In the genomic region with DNA sequence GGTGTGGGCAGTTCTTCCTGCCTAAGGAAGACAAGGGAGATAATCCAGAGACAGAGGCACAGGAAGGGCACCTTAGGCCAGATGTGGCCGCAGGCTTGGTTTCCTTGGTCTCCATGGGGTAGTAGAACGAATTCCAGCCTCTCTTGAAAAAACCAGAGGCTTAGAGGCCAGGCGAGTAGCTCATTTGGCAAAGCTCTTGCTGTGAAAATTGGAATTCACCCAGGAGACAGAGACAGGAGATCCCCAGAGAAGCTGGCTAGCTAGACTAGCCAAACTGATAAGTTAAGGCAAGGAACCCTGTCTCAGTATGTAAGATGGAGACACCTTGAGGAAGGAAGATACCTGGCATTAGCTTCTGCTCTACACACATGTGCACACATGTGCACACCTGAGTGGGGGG, we compare ENCODE assay signal across 13 mouse cellular contexts. TPM values are rescaled to one million over a fixed set of nuclear protein-coding genes. Genes with fewer than 3 reads are reported as not detected.
A peak's percentile ranks its signal among the peaks of the same experiment; 100 is the strongest.
DNase-seq lines count a peak whose midpoint lies in the region; ATAC-seq lines count a peak whose summit lies in the region.
"Had no signal": no experiment of that assay in that cellular context is flagged by ENCODE, and none has a peak within 500 bp of the region (broad histone marks: within the 10 kb centered on the region; RNA-seq: fewer than 3 reads in every experiment).

No protein-coding gene starts in this region.

- H3K36me3 ChIP-seq in heart, embryonic 15.5 days: peaks cover 93% of the 10 kb centered on the region
- peaks cover 43% of the 10 kb centered on the region for H3K36me3 ChIP-seq in heart, embryonic 11.5 days (ENCODE audit: control insufficient read depth, insufficient read depth, low read length)
- peaks cover 72% of the 10 kb centered on the region for H3K36me3 ChIP-seq in limb, embryonic 15.5 days
- peaks cover 54% of the 10 kb centered on the region for H3K36me3 ChIP-seq in limb, embryonic 10.5 days
- H3K36me3 ChIP-seq in midbrain, embryonic 15.5 days (replicated peaks): peaks cover 20% of the 10 kb centered on the region

- peaks cover 14% of the 10 kb centered on the region for H3K4me1 ChIP-seq in heart, embryonic 15.5 days (replicated peaks)
- H3K4me1 ChIP-seq in heart, embryonic 11.5 days (ENCODE audit: control insufficient read depth, insufficient read depth, low read length): peaks cover 11% of the 10 kb centered on the region
- peaks cover 14% of the 10 kb centered on the region for H3K4me1 ChIP-seq in limb, embryonic 15.5 days
- H3K4me1 ChIP-seq in limb, embryonic 10.5 days: peaks cover 23% of the 10 kb centered on the region
- H3K4me1 ChIP-seq in midbrain, embryonic 15.5 days: peaks cover 30% of the 10 kb centered on the region

- no peak overlapping the region for H3K9ac ChIP-seq in heart, embryonic 15.5 days
- no peak overlapping the region for H3K9ac ChIP-seq in heart, embryonic 11.5 days (ENCODE audit: low read depth, low read length)
- H3K9ac ChIP-seq in limb, embryonic 15.5 days: no peak overlapping the region
- peak overlapping the region; percentile 5; the same call in 1 of the 2 replicates for H3K9ac ChIP-seq in midbrain, embryonic 15.5 days

- H3K9me3 ChIP-seq in heart, embryonic 15.5 days (replicated peaks): no peaks in the 10 kb centered on the region
- no peaks in the 10 kb centered on the region for H3K9me3 ChIP-seq in heart, embryonic 11.5 days (replicated peaks; ENCODE audit: control insufficient read depth, low read length)
- H3K9me3 ChIP-seq in limb, embryonic 15.5 days: no peaks in the 10 kb centered on the region
- H3K9me3 ChIP-seq in limb, embryonic 10.5 days (replicated peaks): no peaks in the 10 kb centered on the region
- no peaks in the 10 kb centered on the region for H3K9me3 ChIP-seq in midbrain, embryonic 15.5 days

- H3K4me3 ChIP-seq in heart, embryonic 15.5 days: no peak overlapping the region
- H3K4me3 ChIP-seq in heart, embryonic 11.5 days (ENCODE audit: low read depth, low read length): no peak overlapping the region
- H3K4me3 ChIP-seq in limb, embryonic 15.5 days: no peak overlapping the region
- H3K4me3 ChIP-seq in limb, embryonic 10.5 days: no peak overlapping the region
- H3K4me3 ChIP-seq in midbrain, embryonic 15.5 days: no peak overlapping the region

- 38% methylated on average over 3 of the region's 3 CpGs for WGBS in heart, embryonic 15.5 days
- 46% methylated on average over 3 of the region's 3 CpGs for WGBS in heart, embryonic 11.5 days (ENCODE audit: insufficient replicate concordance)
- WGBS in limb, embryonic 15.5 days: 45% methylated on average over 3 of the region's 3 CpGs
- WGBS in limb, embryonic 10.5 days: 40% methylated on average over 3 of the region's 3 CpGs
- 31% methylated on average over 3 of the region's 3 CpGs for WGBS in midbrain, embryonic 15.5 days

- no peaks in the 10 kb centered on the region for H3K27me3 ChIP-seq in heart, embryonic 15.5 days
- no peaks in the 10 kb centered on the region for H3K27me3 ChIP-seq in heart, embryonic 11.5 days (ENCODE audit: control insufficient read depth, insufficient read depth, low read length)
- no peaks in the 10 kb centered on the region for H3K27me3 ChIP-seq in limb, embryonic 15.5 days
- peaks cover 41% of the 10 kb centered on the region for H3K27me3 ChIP-seq in limb, embryonic 10.5 days (ENCODE audit: low read depth, poor library complexity, severe bottlenecking)
- H3K27me3 ChIP-seq in midbrain, embryonic 15.5 days (replicated peaks): 0 out of 2 replicates have a peak, but pooled peaks cover 8% of the 10 kb centered on the region

- no peak for ATAC-seq in heart, embryonic 15.5 days (replicated peaks; ENCODE audit: insufficient number of reproducible peaks, insufficient read depth, low FRiP score, low read depth)
- ATAC-seq in heart, embryonic 11.5 days (replicated peaks; ENCODE audit: insufficient number of reproducible peaks, low FRiP score, low TSS enrichment): no peak
- no peak for ATAC-seq in limb, embryonic 15.5 days (ENCODE audit: insufficient number of reproducible peaks, low FRiP score, low TSS enrichment, low read depth)
- ATAC-seq in midbrain, embryonic 15.5 days (replicated peaks): no peak
- ATAC-seq: lung, postnatal 0 days had no signal

- H3K27ac ChIP-seq in heart, embryonic 15.5 days: peak overlapping the region; percentile 26; the same call in 1 of the 2 replicates
- no peak overlapping the region for H3K27ac ChIP-seq in heart, embryonic 11.5 days (ENCODE audit: low read depth, low read length)
- H3K27ac ChIP-seq in limb, embryonic 15.5 days: 0 out of 2 replicates have a peak overlapping the region, but pooled peaks have one; percentile 7
- H3K27ac ChIP-seq in limb, embryonic 10.5 days: no peak overlapping the region
- H3K27ac ChIP-seq in midbrain, embryonic 15.5 days: peak overlapping the region; percentile 62

- DNase-seq in limb, embryonic 10.5 days (ENCODE audit: low spot score): no peak
- peak; percentile 37 for DNase-seq in fat pad, adult 2 months (ENCODE audit: extremely low read depth, low read depth, low spot score)
- DNase-seq in spleen, adult 12 weeks (ENCODE audit: low spot score): no peak
- no peak for DNase-seq in layer of hippocampus, postnatal 10 days (ENCODE audit: low spot score in 2 of 2)

- no peak overlapping the region for H3K4me2 ChIP-seq in heart, embryonic 15.5 days
- H3K4me2 ChIP-seq in heart, embryonic 11.5 days: no peak overlapping the region
- no peak overlapping the region for H3K4me2 ChIP-seq in limb, embryonic 15.5 days
- no peak overlapping the region for H3K4me2 ChIP-seq in midbrain, embryonic 15.5 days

RNA-seq across cellular contexts. Expression of gene Gm10277, which starts 38.8 kb away (rescaled TPM):
- 0.93 and 1.4 TPM in 2 replicates for polyA plus RNA-seq in heart, embryonic 15.5 days (2015; fragmentation: Nextera tagmentation; extraction: Ambion mirVana)
- polyA plus RNA-seq in heart, embryonic 11.5 days (2014; fragmentation: Nextera tagmentation; extraction: Ambion mirVana): 0.55 and 0.87 TPM in 2 replicates
- polyA plus RNA-seq in limb, embryonic 15.5 days (2015; fragmentation: Nextera tagmentation; extraction: Ambion mirVana): 0.90 and 0.92 TPM in 2 replicates
- polyA plus RNA-seq in limb, embryonic 10.5 days (2016; fragmentation: Nextera tagmentation; extraction: Ambion mirVana): 1.1 and 1.4 TPM in 2 replicates
- polyA plus RNA-seq in midbrain, embryonic 15.5 days (2015; fragmentation: Nextera tagmentation; extraction: Ambion mirVana): 2.3 and 3.0 TPM in 2 replicates
- not detected for total RNA-seq in layer of hippocampus, postnatal 10 days (2021)
- total RNA-seq: gastrocnemius, postnatal 4 days; left cerebral cortex, adult 18-20 months; liver, adult 2 months; monocyte, adult 5-6 weeks had no signal
- polyA plus RNA-seq: liver, adult 2 months had no signal

Comparison
In these comparisons a context has a peak if more than half of its experiments do, and no peak if none do; other contexts are left out.
1. H3K27ac ChIP-seq: peak in heart, embryonic 15.5 days (single experiment), limb, embryonic 15.5 days (single experiment) and midbrain, embryonic 15.5 days (single experiment); none in heart, embryonic 11.5 days (single experiment) and limb, embryonic 10.5 days (single experiment).